ENCODE assay signal across 8 mouse cellular contexts in the genomic region with DNA sequence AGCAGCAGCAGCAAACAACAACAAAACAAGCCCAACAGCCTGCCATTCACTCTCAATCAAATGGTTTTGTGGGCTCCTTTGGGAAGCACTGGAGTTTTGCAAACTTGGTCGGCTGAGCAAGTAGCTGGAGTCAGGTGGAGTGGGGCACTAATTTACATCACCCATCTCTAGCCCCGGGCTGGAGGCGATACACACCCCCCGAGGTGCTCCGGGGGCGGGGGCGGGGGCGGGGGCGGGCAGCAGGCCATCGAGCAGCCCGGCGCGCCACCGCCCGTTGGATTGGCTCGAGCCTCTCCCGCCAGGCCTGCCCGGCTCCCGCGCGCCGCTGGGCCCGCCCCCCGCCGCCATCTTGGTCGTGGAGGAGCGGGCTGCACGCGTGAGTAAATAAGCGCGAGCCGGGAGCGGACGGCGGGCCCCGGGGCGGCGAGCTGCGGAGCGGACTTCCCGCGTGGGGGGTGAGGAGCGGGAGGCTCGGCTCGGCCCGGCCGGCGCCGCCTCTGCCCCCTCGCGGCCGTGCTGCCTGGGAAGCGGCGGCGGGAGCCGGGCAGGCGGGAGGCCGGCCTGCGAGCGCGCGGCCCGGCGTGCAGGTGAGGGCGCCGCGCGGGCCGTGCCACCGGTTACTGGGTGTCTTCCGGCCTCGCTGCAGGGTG. TPM values are rescaled to one million over a fixed set of nuclear protein-coding genes. Genes with fewer than 3 reads are reported as not detected.
DNase-seq lines count a peak whose midpoint lies in the region; ATAC-seq and TF ChIP-seq lines count a peak whose summit lies in the region.

Gene Rif1 (plus strand): TSS at position 342 of the 650 bp plus-strand sequence.

- peaks cover 9% of the 10 kb centered on the region for H3K27me3 ChIP-seq in G1E (ENCODE audit: insufficient read depth, low read length)
- H3K27me3 ChIP-seq in cerebellum, adult 2 months (ENCODE audit: control insufficient read depth, insufficient read depth, low read length), result no peaks in the 10 kb centered on the region
- H3K27me3 ChIP-seq in forebrain, postnatal 0 days (ENCODE audit: insufficient read depth, low read length), result no peaks in the 10 kb centered on the region
- H3K27me3 ChIP-seq in lung, embryonic 14.5 days (ENCODE audit: insufficient read depth, low read length), result no peaks in the 10 kb centered on the region

- no peak for TF ChIP-seq CTCF in G1E (IDR thresholded peaks at IDR 0.05; ENCODE audit: low read depth, low read length)
- TF ChIP-seq CTCF in cerebellum, adult 2 months (IDR thresholded peaks at IDR 0.05; ENCODE audit: borderline replicate concordance, insufficient read depth, low read depth, low read length), result no peak
- no peak for TF ChIP-seq CTCF in forebrain, postnatal 0 days (IDR thresholded peaks at IDR 0.05; ENCODE audit: low read depth)
- no peak for TF ChIP-seq CTCF in lung, embryonic 14.5 days (IDR thresholded peaks at IDR 0.05; ENCODE audit: low read depth)

- H3K36me3 ChIP-seq in G1E (replicated peaks), result peaks cover 28% of the 10 kb centered on the region
- H3K36me3 ChIP-seq in forebrain, postnatal 0 days (ENCODE audit: insufficient read depth), result no peaks in the 10 kb centered on the region
- H3K36me3 ChIP-seq in lung, embryonic 14.5 days (ENCODE audit: insufficient read depth), result peaks cover 25% of the 10 kb centered on the region

- WGBS in cerebellum, adult 2 months, result under 1% methylated on average over 66 of the region's 72 CpGs
- WGBS in forebrain, postnatal 0 days, result 0% methylated on average over 38 of the region's 72 CpGs
- WGBS in lung, embryonic 14.5 days, result under 1% methylated on average over 47 of the region's 72 CpGs

- ATAC-seq in G1E (ENCODE audit: extremely low read depth, insufficient number of reproducible peaks, low FRiP score, poor library complexity, severe bottlenecking), result peak; percentile 68
- ATAC-seq in forebrain, postnatal 0 days, result peak; percentile 97
- ATAC-seq in lung, embryonic 14.5 days (ENCODE audit: insufficient read depth), result peak; percentile 96
- peak; percentile 69 for ATAC-seq in neutrophil, adult 5-6 weeks (ENCODE audit: extremely low read depth, insufficient number of reproducible peaks, low FRiP score, poor library complexity, severe bottlenecking)

- H3K9ac ChIP-seq in forebrain, postnatal 0 days, result peak within 1 kb of the TSS; percentile 74
- H3K9ac ChIP-seq in lung, embryonic 14.5 days, result peak within 1 kb of the TSS; percentile 96

- H3K4me2 ChIP-seq in forebrain, postnatal 0 days (ENCODE audit: low read depth), result peak within 1 kb of the TSS; percentile 75
- H3K4me2 ChIP-seq in lung, embryonic 14.5 days, result peak within 1 kb of the TSS; percentile 73

- TF ChIP-seq POLR2A in cerebellum, adult 2 months (IDR thresholded peaks at IDR 0.05; ENCODE audit: borderline replicate concordance, insufficient read depth, low read length), result no peak

- H3K27ac ChIP-seq in cerebellum, adult 2 months (ENCODE audit: insufficient read depth, low read length), result peak within 1 kb of the TSS; percentile 96
- peak within 1 kb of the TSS; percentile 35; the same call in 1 of the 2 replicates for H3K27ac ChIP-seq in forebrain, postnatal 0 days (ENCODE audit: low read depth, low read length)
- peak within 1 kb of the TSS; percentile 90 for H3K27ac ChIP-seq in lung, embryonic 14.5 days (ENCODE audit: low read depth)

- H3K4me1 ChIP-seq in G1E (ENCODE audit: insufficient read depth, low read depth, low read length), result peaks cover 16% of the 10 kb centered on the region
- H3K4me1 ChIP-seq in cerebellum, adult 2 months (ENCODE audit: control insufficient read depth, insufficient read depth, low read length), result peaks cover 4% of the 10 kb centered on the region; the same call in 1 of the 2 replicates
- no peaks in the 10 kb centered on the region for H3K4me1 ChIP-seq in forebrain, postnatal 0 days (ENCODE audit: insufficient read depth)
- H3K4me1 ChIP-seq in lung, embryonic 14.5 days (ENCODE audit: insufficient read depth), result peaks cover 6% of the 10 kb centered on the region; the same call in 1 of the 2 replicates

- peak within 1 kb of the TSS; percentile 88 for H3K4me3 ChIP-seq in G1E (ENCODE audit: low read depth, low read length)
- peak within 1 kb of the TSS; percentile 96 for H3K4me3 ChIP-seq in cerebellum, adult 2 months (replicated peaks; ENCODE audit: insufficient read depth, low read depth, low read length)
- H3K4me3 ChIP-seq in forebrain, postnatal 0 days (ENCODE audit: low read depth, low read length), result peak within 1 kb of the TSS; percentile 94
- H3K4me3 ChIP-seq in lung, embryonic 14.5 days (ENCODE audit: low read depth, low read length), result peak within 1 kb of the TSS; percentile 99

- DNase-seq in G1E (ENCODE audit: low spot score), result peak; percentile 80
- DNase-seq in cerebellum, adult 2 months, result peak; percentile 91 to 92
- peak; percentile 81 for DNase-seq in forebrain, postnatal 0 days
- DNase-seq in heart, postnatal 4 days, result peak; percentile 90
- DNase-seq in layer of hippocampus, adult 8-10 months (ENCODE audit: low spot score in 2 of 2), result peak; percentile 48 to 70
- DNase-seq in lung, embryonic 14.5 days, result peak; percentile 93
- DNase-seq in thymus, adult 18-20 months, result peak; percentile 65 to 69

- H3K9me3 ChIP-seq in G1E (replicated peaks), result no peaks in the 10 kb centered on the region
- no peaks in the 10 kb centered on the region for H3K9me3 ChIP-seq in forebrain, postnatal 0 days (ENCODE audit: low read length)
- H3K9me3 ChIP-seq in lung, embryonic 14.5 days (ENCODE audit: low read depth, low read length), result no peaks in the 10 kb centered on the region

RNA-seq across cellular contexts. Expression of gene Rif1, which starts in this region (rescaled TPM):
- total RNA-seq in G1E (2014; fragmentation: Nextera tagmentation) (193 and 217 TPM in 2 replicates), G1E (2017) (126 and 145 TPM in 2 replicates)
- polyA plus RNA-seq in G1E (2012), result 19.3 and 24.0 TPM in 2 replicates
- 33.7 and 36.9 TPM in 2 replicates for polyA plus RNA-seq in cerebellum, adult 2 months (2012; rRNA removed)
- total RNA-seq in forebrain, postnatal 0 days (2014; rRNA removed), result 28.9 and 31.9 TPM in 2 replicates
- 6.8 and 9.3 TPM in 2 replicates for polyA plus RNA-seq in forebrain, postnatal 0 days (2015; fragmentation: Nextera tagmentation; extraction: Ambion mirVana)
- 10 to 100 TPM; 34.2 to 35.8 TPM for total RNA-seq in heart, postnatal 4 days (2021)
- total RNA-seq in layer of hippocampus, adult 8-10 months (2022), result 10 to 100 TPM; 24.3 to 27.6 (median 25.1) TPM
- 57.0 and 61.9 TPM in 2 replicates for polyA plus RNA-seq in lung, embryonic 14.5 days (2014; fragmentation: Nextera tagmentation; extraction: Ambion mirVana)
- 63.0 and 64.5 TPM in 2 replicates for total RNA-seq in neutrophil, adult 5-6 weeks (2017)

Comparison
In these comparisons a context has a peak if more than half of its experiments do, and no peak if none do; other contexts are left out.
1. Peak in every context shown above with its lines: DNase-seq, ATAC-seq, H3K4me3 ChIP-seq and H3K27ac ChIP-seq.
2. H3K27ac ChIP-seq: peak in every context shown above with its lines; median percentile 96 in cerebellum, adult 2 months; 90 in lung, embryonic 14.5 days; 35 in forebrain, postnatal 0 days.